Mouse (Mus musculus) C2C12 (cell line): Measurements from ENCODE around the gene Dock7. TPM values are rescaled to one million over a fixed set of nuclear protein-coding genes. Genes with fewer than 3 reads are reported as not detected.

Experiments
- H3K27me3 ChIP-seq: one replicate; pipeline ENCODE4 v1.6.1; 2011; ENCODE audit not compliant: control insufficient read depth, insufficient read depth, insufficient read length
- H3K36me3 ChIP-seq: one replicate; pipeline ENCODE4 v1.6.1; 2011; ENCODE audit not compliant: control insufficient read depth, insufficient read depth
- H3K4me3 ChIP-seq: one replicate; pipeline ENCODE4 v1.5.1; 2011; ENCODE audit warnings: mild to moderate bottlenecking, control low read depth; ENCODE audit not compliant: poor library complexity, insufficient read depth, severe bottlenecking
- H3K79me2 ChIP-seq: one replicate; pipeline ENCODE4 v1.6.1; 2011; ENCODE audit not compliant: control insufficient read depth, insufficient read depth
- H3K79me3 ChIP-seq: one replicate; pipeline ENCODE4 v1.6.1; 2011; ENCODE audit warnings: low read depth, control low read depth
- H3ac ChIP-seq: one replicate; pipeline ENCODE3; 2011; ENCODE audit warnings: low read depth; ENCODE audit not compliant: control insufficient read depth, insufficient read length
- CEBPB ChIP-seq: IDR thresholded peaks from one replicate; pipeline ENCODE4 v1.6.1; 2011; ENCODE audit warnings: low read depth, mild to moderate bottlenecking, control low read depth, moderate library complexity
- CTCF ChIP-seq: IDR thresholded peaks from one replicate; pipeline ENCODE4 v1.5.1; 2011; ENCODE audit not compliant: control insufficient read depth, insufficient read depth, insufficient read length
- FOSL1 ChIP-seq: IDR thresholded peaks from one replicate; pipeline ENCODE4 v1.8.0; 2011; ENCODE audit warnings: mild to moderate bottlenecking, low read length; ENCODE audit not compliant: poor library complexity, insufficient read depth, severe bottlenecking
- MAX ChIP-seq: IDR thresholded peaks from one replicate; pipeline ENCODE4 v1.6.1; 2011; ENCODE audit warnings: mild to moderate bottlenecking, control low read depth
- MYOD1 ChIP-seq: IDR thresholded peaks from one replicate; pipeline ENCODE4 v1.6.1; 2011; ENCODE audit warnings: low read depth; ENCODE audit not compliant: control insufficient read depth, insufficient read length
- MYOG ChIP-seq: IDR thresholded peaks from one replicate; pipeline ENCODE4 v1.6.1; 2011; ENCODE audit not compliant: control insufficient read depth, insufficient read length; ENCODE audit errors: extremely low read depth
- USF1 ChIP-seq: IDR thresholded peaks from one replicate; pipeline ENCODE4 v1.6.1; 2011; ENCODE audit warnings: low read depth, mild to moderate bottlenecking, control low read depth, moderate library complexity
- polyA plus RNA-seq: library from polyadenylated mRNA; unstranded; fragments of >200 nt; fragmentation: generic; extraction: Trizol; gene quantifications from one replicate; pipeline ENCODE4 v1.2.1, GENCODE M21; 2012; ENCODE audit warnings: missing spikeins

Gene Dock7
- polyA plus RNA-seq, 1 experiment = 30.2 TPM

GRCm38 (mm10) chr4:99064524-99064923 lies 56.2 kb downstream of the Dock7 start:
- TF ChIP-seq FOSL1 (no peak), MYOD1 (no peak), CTCF (no peak), MAX (no peak), CEBPB (no peak), USF1 (no peak), MYOG (no peak)
- H3K36me3 ChIP-seq = peaks cover 64% of the 10 kb centered on the region
- H3K79me3 ChIP-seq = no peaks in the 10 kb centered on the region
- no peak overlapping the region for H3ac ChIP-seq
- no peak overlapping the region for H3K4me3 ChIP-seq
- H3K27me3 ChIP-seq = no peaks in the 10 kb centered on the region
- no peaks in the 10 kb centered on the region for H3K79me2 ChIP-seq

DNA sequence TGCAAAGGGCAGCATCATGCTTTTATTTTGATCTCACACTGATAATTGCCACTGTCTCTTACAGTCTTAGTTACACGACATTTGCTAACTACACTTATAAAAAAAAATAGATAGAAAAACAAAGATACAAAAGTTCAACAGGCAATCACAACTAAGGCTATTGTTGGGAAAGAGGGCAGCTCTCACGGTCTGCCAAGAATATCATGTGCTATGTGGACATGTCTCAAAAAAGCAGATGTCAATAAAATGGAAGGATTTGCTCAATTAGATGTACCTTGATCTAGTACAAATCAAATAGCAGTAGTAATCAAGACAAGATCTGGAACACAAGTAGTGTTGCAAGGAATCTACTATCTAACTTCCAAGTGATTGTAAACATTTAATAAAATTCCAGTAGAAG lies 72.1 kb downstream of the Dock7 start:
- H3K79me3 ChIP-seq = no peaks in the 10 kb centered on the region
- H3ac ChIP-seq = no peak overlapping the region
- H3K79me2 ChIP-seq = no peaks in the 10 kb centered on the region
- H3K4me3 ChIP-seq = no peak overlapping the region
- no peaks in the 10 kb centered on the region for H3K27me3 ChIP-seq
- H3K36me3 ChIP-seq = peaks cover 63% of the 10 kb centered on the region
- TF ChIP-seq MAX (no peak), FOSL1 (no peak), CTCF (no peak), MYOD1 (no peak), USF1 (no peak), CEBPB (no peak), MYOG (no peak)

GRCm38 (mm10) chr4:99046471-99046870 lies 74.2 kb downstream of the Dock7 start:
- Histone ChIP-seq H3K79me3 (no peaks in the 10 kb centered on the region), H3ac (no peak overlapping the region), H3K36me3 (peaks cover 63% of the 10 kb centered on the region), H3K27me3 (no peaks in the 10 kb centered on the region), H3K79me2 (no peaks in the 10 kb centered on the region), H3K4me3 (no peak overlapping the region)
- TF ChIP-seq MAX (no peak), MYOD1 (no peak), CTCF (no peak), USF1 (no peak), MYOG (no peak), CEBPB (no peak), FOSL1 (no peak)

GRCm38 (mm10) chr4:99044854-99045253 lies 75.9 kb downstream of the Dock7 start:
- peaks cover 51% of the 10 kb centered on the region for H3K36me3 ChIP-seq
- H3K79me2 ChIP-seq = no peaks in the 10 kb centered on the region
- no peak overlapping the region for H3ac ChIP-seq
- no peak overlapping the region for H3K4me3 ChIP-seq
- H3K79me3 ChIP-seq = no peaks in the 10 kb centered on the region
- no peaks in the 10 kb centered on the region for H3K27me3 ChIP-seq
- no peak for TF ChIP-seq CTCF
- TF ChIP-seq USF1 = no peak
- TF ChIP-seq MYOG = no peak
- TF ChIP-seq FOSL1 = no peak
- no peak for TF ChIP-seq CEBPB
- no peak for TF ChIP-seq MAX
- TF ChIP-seq MYOD1 = no peak

- Histone ChIP-seq H3K36me3 (no peaks in the 10 kb centered on the region), H3K79me3 (peaks cover 1% of the 10 kb centered on the region)
Observed at GRCm38 (mm10) chr4:99032921-99033320, 87.8 kb downstream of the Dock7 start.

GRCm38 (mm10) chr4:99030686-99031085 lies 90.0 kb downstream of the Dock7 start, which contains the start of gene Angptl3:
Angptl3 (plus strand) TSS chr4:99030954.
- H3K79me2 ChIP-seq = no peaks in the 10 kb centered on the region
- peaks cover 1% of the 10 kb centered on the region for H3K79me3 ChIP-seq
- no peak within 1 kb of the TSS for H3K4me3 ChIP-seq
- H3K27me3 ChIP-seq = no peaks in the 10 kb centered on the region
- peaks cover 7% of the 10 kb centered on the region for H3K36me3 ChIP-seq
- TF ChIP-seq MYOD1 (no peak), MYOG (no peak), USF1 (no peak), CEBPB (no peak), MAX (no peak), CTCF (no peak), FOSL1 (no peak)
- no peak within 1 kb of the TSS for H3ac ChIP-seq

More at GRCm38 (mm10) chr4:99032921-99033320, 87.8 kb downstream of the Dock7 start:
- Histone ChIP-seq H3K79me2 (no peaks in the 10 kb centered on the region), H3K27me3 (no peaks in the 10 kb centered on the region), H3ac (no peak overlapping the region), H3K4me3 (no peak overlapping the region)
- TF ChIP-seq MAX = no peak
- no peak for TF ChIP-seq MYOD1
- TF ChIP-seq USF1 = no peak
- TF ChIP-seq CEBPB = no peak
- no peak for TF ChIP-seq MYOG
- TF ChIP-seq FOSL1 = no peak
- TF ChIP-seq CTCF = no peak
